Mouse (Mus musculus) thymus, adult 2 months (tissue): Measurements from ENCODE around the gene Fbxl5. TPM values are rescaled to one million over a fixed set of nuclear protein-coding genes. Genes with fewer than 3 reads are reported as not detected.

Source experiments
- DNase-seq: peaks from one replicate; pipeline ENCODE4 v3.0.0; 2021
- H3K27ac ChIP-seq: fragments of 200-500 bp; 2 replicates; pipeline ENCODE4 v1.5.1; 2012; ENCODE audit warnings: low read length, control low read depth; ENCODE audit not compliant: control insufficient read depth, insufficient read depth
- H3K27me3 ChIP-seq: fragments of 200-500 bp; 2 replicates; pipeline ENCODE4 v1.6.1; 2012; ENCODE audit warnings: mild to moderate bottlenecking, low read length, moderate library complexity, mixed read lengths; ENCODE audit not compliant: control insufficient read depth, insufficient read depth
- H3K36me3 ChIP-seq: fragments of 200-500 bp; 2 replicates; pipeline ENCODE4 v1.6.1; 2012; ENCODE audit warnings: mild to moderate bottlenecking, low read length, moderate library complexity; ENCODE audit not compliant: control insufficient read depth, insufficient read depth
- H3K4me1 ChIP-seq: fragments of 200-500 bp; replicated peaks from 2 replicates; pipeline ENCODE4 v1.6.1; 2012; ENCODE audit warnings: low read length; ENCODE audit not compliant: control insufficient read depth, insufficient read depth
- H3K4me3 ChIP-seq: fragments of 200-500 bp; 2 replicates; pipeline ENCODE4 v1.5.1; 2012; ENCODE audit warnings: mild to moderate bottlenecking, low read length, control low read depth, moderate library complexity; ENCODE audit not compliant: control insufficient read depth, insufficient read depth
- CTCF ChIP-seq: fragments of 200-500 bp; IDR thresholded peaks from 2 replicates; pipeline ENCODE4 v1.5.1; 2012; ENCODE audit warnings: mild to moderate bottlenecking, control low read depth, low read length, moderate library complexity, borderline replicate concordance; ENCODE audit not compliant: control insufficient read depth, poor library complexity, insufficient read depth; ENCODE audit errors: extremely low read depth
- POLR2A ChIP-seq: fragments of 200-500 bp; IDR thresholded peaks from 2 replicates; pipeline ENCODE4 v1.6.1; 2012; ENCODE audit warnings: mild to moderate bottlenecking, low read length, control low read depth, moderate library complexity; ENCODE audit not compliant: control insufficient read depth, poor library complexity, insufficient read depth; ENCODE audit errors: extremely low read depth
- WGBS: fragments of 180-500 bp; shearing (Covaris S2); methylation state at CpG from one replicate; pipeline ENCODE4 v1.1.7; 2018; 5-methylcytosine and 5-hydroxymethylcytosine counted together
- polyA plus RNA-seq: library from polyadenylated mRNA; depleted of rRNA; stranded (reverse); fragments of >200 nt; gene quantifications from 2 replicates; pipeline ENCODE4 v1.2.3, GENCODE M21; 2012

Fbxl5 gene
- polyA plus RNA-seq, 1 experiment, result 26.7 TPM

DNA sequence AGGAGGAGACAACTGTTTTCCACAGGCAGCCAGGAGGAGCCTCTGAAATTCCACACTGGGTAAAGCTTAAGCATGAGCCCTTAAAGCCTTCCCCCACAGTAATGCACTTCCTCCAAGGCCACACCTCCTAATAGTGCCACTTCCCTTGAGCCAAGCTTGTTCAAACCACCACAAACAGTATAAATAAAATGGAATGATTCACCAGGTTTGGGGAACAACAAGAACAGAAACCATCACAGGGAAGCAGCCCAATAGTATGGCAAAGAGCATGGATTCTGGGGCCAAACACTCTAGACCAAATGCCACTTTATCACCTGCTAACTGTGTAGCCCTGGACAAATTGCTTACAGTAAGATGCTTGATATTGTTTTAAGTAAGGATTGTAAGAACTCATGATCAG is 26.1 kb upstream of the Fbxl5 start:
- Histone ChIP-seq H3K27ac (no peak overlapping the region), H3K27me3 (no peaks in the 10 kb centered on the region), H3K36me3 (no peaks in the 10 kb centered on the region), H3K4me1 (no peaks in the 10 kb centered on the region), H3K4me3 (no peak overlapping the region)
- no peak for DNase-seq
- TF ChIP-seq CTCF (no peak), POLR2A (no peak)

GRCm38 (mm10) chr5:43846227-43846626 is 24.8 kb upstream of the Fbxl5 start:
- H3K27ac ChIP-seq, result no peak overlapping the region
- H3K4me3 ChIP-seq, result no peak overlapping the region
- WGBS, result 88% methylated on average over 2 of the region's 2 CpGs
- DNase-seq, result no peak
- no peaks in the 10 kb centered on the region for H3K36me3 ChIP-seq
- H3K27me3 ChIP-seq, result no peaks in the 10 kb centered on the region
- no peak for TF ChIP-seq CTCF
- TF ChIP-seq POLR2A, result no peak
- no peaks in the 10 kb centered on the region for H3K4me1 ChIP-seq

GRCm38 (mm10) chr5:43845646-43846045 is 24.2 kb upstream of the Fbxl5 start:
- no peak for TF ChIP-seq POLR2A
- TF ChIP-seq CTCF, result no peak
- 74% methylated on average over 1 of the region's 1 CpGs for WGBS
- no peaks in the 10 kb centered on the region for H3K36me3 ChIP-seq
- no peak for DNase-seq
- no peak overlapping the region for H3K4me3 ChIP-seq
- H3K27me3 ChIP-seq, result no peaks in the 10 kb centered on the region
- no peaks in the 10 kb centered on the region for H3K4me1 ChIP-seq
- H3K27ac ChIP-seq, result no peak overlapping the region

DNA sequence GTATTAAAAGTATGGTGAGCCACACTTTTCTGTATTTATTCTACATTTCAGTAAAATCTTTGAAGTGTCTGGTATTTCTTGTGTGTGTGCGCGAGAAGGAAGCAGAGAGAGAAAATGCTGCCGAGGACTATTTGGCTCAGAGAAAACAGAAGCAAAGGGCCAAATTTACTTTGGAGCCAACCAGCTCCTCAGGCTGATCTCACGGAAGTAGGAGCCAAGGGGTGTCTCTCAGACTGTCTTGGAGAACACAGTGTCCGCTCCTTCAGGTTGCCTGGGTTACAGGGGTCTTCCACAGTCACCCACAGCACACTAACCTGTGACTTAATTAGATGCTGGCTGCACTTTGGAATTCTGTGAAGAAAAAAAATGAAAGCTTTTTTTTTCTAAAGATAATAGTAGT is 23.6 kb upstream of the Fbxl5 start:
- TF ChIP-seq CTCF (no peak), POLR2A (no peak)
- Histone ChIP-seq H3K27me3 (no peaks in the 10 kb centered on the region), H3K4me1 (no peaks in the 10 kb centered on the region), H3K4me3 (no peak overlapping the region), H3K36me3 (no peaks in the 10 kb centered on the region), H3K27ac (no peak overlapping the region)
- 94% methylated on average over 5 of the region's 5 CpGs for WGBS
- DNase-seq, result no peak

- no peaks in the 10 kb centered on the region for H3K36me3 ChIP-seq
- DNase-seq, result no peak
- 87% methylated on average over 3 of the region's 3 CpGs for WGBS
- H3K4me3 ChIP-seq, result no peak overlapping the region
- no peaks in the 10 kb centered on the region for H3K4me1 ChIP-seq
- H3K27ac ChIP-seq, result no peak overlapping the region
- no peaks in the 10 kb centered on the region for H3K27me3 ChIP-seq
- TF ChIP-seq CTCF (no peak), POLR2A (no peak)
These were observed 21.2 kb upstream of the Fbxl5 start for GRCm38 (mm10) chr5:43842576-43843155.

DNA sequence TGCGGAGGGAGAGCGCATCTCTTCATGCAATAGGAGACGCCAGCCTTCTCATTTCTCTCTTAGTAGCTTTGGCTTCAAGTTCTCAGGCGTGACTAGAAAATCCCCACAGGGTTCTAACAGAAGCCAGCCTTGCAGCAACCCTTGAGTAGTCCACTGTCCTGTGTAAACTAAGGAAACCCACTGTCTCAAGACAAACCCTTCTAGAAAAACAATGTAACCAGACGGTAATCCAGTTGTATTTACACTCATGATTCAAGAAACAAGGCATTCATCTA is 20.5 kb upstream of the Fbxl5 start:
- TF ChIP-seq CTCF, result no peak
- no peak for TF ChIP-seq POLR2A
- 64% methylated on average over 5 of the region's 5 CpGs for WGBS
- H3K4me3 ChIP-seq, result no peak overlapping the region
- DNase-seq, result no peak
- H3K27me3 ChIP-seq, result no peaks in the 10 kb centered on the region
- no peak overlapping the region for H3K27ac ChIP-seq
- H3K36me3 ChIP-seq, result no peaks in the 10 kb centered on the region
- H3K4me1 ChIP-seq, result no peaks in the 10 kb centered on the region
